Mouse (Mus musculus) liver, embryonic 18 days (tissue): ENCODE results near the gene Slc9a5. TPM values are rescaled to one million over a fixed set of nuclear protein-coding genes. Genes with fewer than 3 reads are reported as not detected.

Source experiments
- polyA plus RNA-seq: library from polyadenylated mRNA; depleted of rRNA; stranded (reverse); fragments of >200 nt; gene quantifications from 2 replicates; pipeline ENCODE4 v1.2.3, GENCODE M21; 2012; rRNA removed

Slc9a5 gene
- 0.91 and 1.0 TPM in 2 replicates for polyA plus RNA-seq

GRCm38 (mm10) chr8:105348450-105349095, at the start of gene Slc9a5:
Gene Slc9a5 (plus strand): TSS chr8:105348843.

GRCm38 (mm10) chr8:105305211-105306145, 43.2 kb upstream of the Slc9a5 start, which contains the start of gene Elmo3:
Gene Elmo3 (plus strand): TSS chr8:105305601.

GRCm38 (mm10) chr8:105326141-105326672, 22.4 kb upstream of the Slc9a5 start, which contains the start of the genes Lrrc29 and Tmem208:
Gene Lrrc29 (minus strand): TSS chr8:105326278.
Gene Tmem208 (plus strand): TSS chr8:105326354.

GRCm38 (mm10) chr8:105347428-105348221, 1.0 kb upstream of the Slc9a5 start, which contains the start of gene Fhod1:
Gene Fhod1 (minus strand): TSS chr8:105347953.

GRCm38 (mm10) chr8:105373032-105373431, 24.4 kb downstream of the Slc9a5 start, which contains the start of gene Plekhg4:
Gene Plekhg4 (plus strand): TSS chr8:105373274.

DNA sequence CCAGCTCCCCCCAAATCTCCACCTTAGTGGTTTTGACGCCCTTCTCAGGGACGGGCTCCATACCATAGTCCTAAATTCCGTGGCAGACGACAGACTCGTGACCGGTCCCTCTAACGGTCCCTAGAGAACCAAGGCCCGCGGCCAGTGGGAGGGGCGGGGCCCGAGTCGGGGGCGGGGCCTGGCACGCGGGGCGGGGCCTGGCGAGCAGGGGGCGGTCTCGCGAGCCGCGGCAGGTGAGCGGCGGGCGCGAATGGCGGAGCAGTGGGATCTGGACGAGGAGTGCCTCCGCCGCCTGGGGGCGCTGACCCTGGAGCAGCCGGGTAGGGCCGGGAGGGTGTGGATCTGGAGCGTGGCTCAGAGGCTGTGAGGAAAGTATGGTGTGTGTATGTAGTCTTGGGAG, 64.7 kb downstream of the Slc9a5 start, which contains the start of the genes Kctd19 and Lrrc36:
Gene Kctd19 (minus strand): TSS at position 112 of the 400 bp plus-strand sequence.
Gene Lrrc36 (plus strand): TSS at position 181 of the 400 bp plus-strand sequence.

Other genes with a start within 250 kb of the Slc9a5 start
- 0.14 and 0.16 TPM in 2 replicates for gene Ces4a, start 217.0 kb upstream of the Slc9a5 start, polyA plus RNA-seq
- 7.7 and 8.9 TPM in 2 replicates for gene Cbfb, start 178.2 kb upstream of the Slc9a5 start, polyA plus RNA-seq
- gene D230025D16Rik, start 123.7 kb upstream of the Slc9a5 start, polyA plus RNA-seq, result 24.2 and 26.1 TPM in 2 replicates
- 2.0 TPM in 2 replicates for gene B3gnt9, start 93.7 kb upstream of the Slc9a5 start, polyA plus RNA-seq
- gene Tradd, start 84.2 kb upstream of the Slc9a5 start, polyA plus RNA-seq, result 7.9 and 8.0 TPM in 2 replicates
- 1.6 and 1.8 TPM in 2 replicates for gene Fbxl8, start 84.2 kb upstream of the Slc9a5 start, polyA plus RNA-seq
- 0.08 and 0.17 TPM in 2 replicates for gene Hsf4, start 79.0 kb upstream of the Slc9a5 start, polyA plus RNA-seq
- 0.02 TPM in 2 replicates for gene Nol3, start 72.7 kb upstream of the Slc9a5 start, polyA plus RNA-seq
- gene 4931428F04Rik, start 59.0 kb upstream of the Slc9a5 start, polyA plus RNA-seq, result 1.1 and 1.5 TPM in 2 replicates
- gene Exoc3l, start 52.7 kb upstream of the Slc9a5 start, polyA plus RNA-seq, result 7.6 and 9.2 TPM in 2 replicates
- 121 and 133 TPM in 2 replicates for gene E2f4, start 51.2 kb upstream of the Slc9a5 start, polyA plus RNA-seq
- gene Elmo3, start 43.2 kb upstream of the Slc9a5 start, polyA plus RNA-seq, result 10.1 and 10.5 TPM in 2 replicates
- gene Lrrc29, start 22.6 kb upstream of the Slc9a5 start, polyA plus RNA-seq, result 6.1 and 8.6 TPM in 2 replicates
- gene Tmem208, start 22.5 kb upstream of the Slc9a5 start, polyA plus RNA-seq, result 55.7 and 58.3 TPM in 2 replicates
- 4.5 and 5.2 TPM in 2 replicates for gene Fhod1, start 890 bp upstream of the Slc9a5 start, polyA plus RNA-seq
- 0.07 and 0.12 TPM in 2 replicates for gene Plekhg4, start 24.4 kb downstream of the Slc9a5 start, polyA plus RNA-seq
- gene Kctd19, start 64.7 kb downstream of the Slc9a5 start, polyA plus RNA-seq, result 0.01 TPM in 2 replicates
- gene Lrrc36, start 64.7 kb downstream of the Slc9a5 start, polyA plus RNA-seq, result 0.07 and 0.08 TPM in 2 replicates
- 1.7 and 2.6 TPM in 2 replicates for gene Tppp3, start 122.7 kb downstream of the Slc9a5 start, polyA plus RNA-seq
- gene Zdhhc1, start 148.1 kb downstream of the Slc9a5 start, polyA plus RNA-seq, result 3.3 and 3.8 TPM in 2 replicates
- gene Hsd11b2, start 169.9 kb downstream of the Slc9a5 start, polyA plus RNA-seq, result 0.28 and 0.29 TPM in 2 replicates
- gene Atp6v0d1, start 217.2 kb downstream of the Slc9a5 start, polyA plus RNA-seq, result 46.7 and 48.1 TPM in 2 replicates